In genomic region chr1:158246476-158247153, GRCm38 (mm10) we compare ENCODE assay signal across 33 mouse cellular contexts.
A peak's percentile ranks its signal among the peaks of the same experiment; 100 is the strongest.
DNase-seq lines count a peak whose midpoint lies in the region; ATAC-seq lines count a peak whose summit lies in the region.
"Had no signal": no experiment of that assay in that cellular context is flagged by ENCODE, and none has a peak within 500 bp of the region (broad histone marks: within the 10 kb centered on the region; RNA-seq: fewer than 3 reads in every experiment).

No protein-coding gene starts in this region.

- no peaks in the 10 kb centered on the region for H3K27me3 ChIP-seq in midbrain, embryonic 11.5 days (ENCODE audit: control insufficient read depth, insufficient read depth, low read length)
- H3K27me3 ChIP-seq in midbrain, embryonic 14.5 days (ENCODE audit: control insufficient read depth, insufficient read depth, low read length) = no peaks in the 10 kb centered on the region
- H3K27me3 ChIP-seq: embryonic facial prominence, embryonic 15.5 days; forebrain, embryonic 15.5 days; kidney, embryonic 15.5 days; limb, embryonic 12.5 days; liver, embryonic 13.5 days; midbrain, embryonic 13.5 days had no signal

- ATAC-seq in midbrain, embryonic 11.5 days (ENCODE audit: low FRiP score) = no peak
- ATAC-seq in midbrain, embryonic 14.5 days (ENCODE audit: low FRiP score, low TSS enrichment) = no peak
- peak; percentile 45 for ATAC-seq in common myeloid progenitor, adult 5-6 weeks (replicated peaks; ENCODE audit: low read depth, poor library complexity, severe bottlenecking)
- peak; percentile 59 for ATAC-seq in megakaryocyte progenitor cell, adult 5-6 weeks (replicated peaks; ENCODE audit: poor library complexity)
- ATAC-seq: activated CD4-positive, CD25-positive, alpha-beta regulatory T cell, adult 4 months; CD4-positive, CD25-positive, alpha-beta regulatory T cell, adult 4 months; forebrain, embryonic 15.5 days; hindbrain, embryonic 16.5 days; midbrain, embryonic 13.5 days had no signal

- no peaks in the 10 kb centered on the region for H3K9me3 ChIP-seq in midbrain, embryonic 11.5 days (ENCODE audit: control insufficient read depth, low read length)
- H3K9me3 ChIP-seq in midbrain, embryonic 14.5 days (ENCODE audit: control insufficient read depth, low read length) = no peaks in the 10 kb centered on the region
- H3K9me3 ChIP-seq: embryonic facial prominence, embryonic 10.5 days; embryonic facial prominence, embryonic 15.5 days; forebrain, embryonic 15.5 days; heart, embryonic 10.5 days; heart, embryonic 15.5 days; kidney, embryonic 15.5 days; limb, embryonic 12.5 days; liver, embryonic 13.5 days; midbrain, embryonic 13.5 days had no signal

- no peaks in the 10 kb centered on the region for H3K36me3 ChIP-seq in midbrain, embryonic 11.5 days (ENCODE audit: control insufficient read depth, insufficient read depth, low read length)
- peaks cover 29% of the 10 kb centered on the region for H3K36me3 ChIP-seq in midbrain, embryonic 14.5 days (ENCODE audit: control insufficient read depth, insufficient read depth, low read length)
- H3K36me3 ChIP-seq: embryonic facial prominence, embryonic 10.5 days; embryonic facial prominence, embryonic 15.5 days; heart, embryonic 10.5 days; heart, embryonic 15.5 days; kidney, embryonic 15.5 days; limb, embryonic 12.5 days; liver, embryonic 13.5 days had no signal

- H3K4me3 ChIP-seq in midbrain, embryonic 11.5 days (ENCODE audit: low read depth, low read length) = no peak overlapping the region
- no peak overlapping the region for H3K4me3 ChIP-seq in midbrain, embryonic 14.5 days (replicated peaks; ENCODE audit: low read depth, low read length)
- H3K4me3 ChIP-seq: embryonic facial prominence, embryonic 10.5 days; embryonic facial prominence, embryonic 15.5 days; forebrain, embryonic 15.5 days; gastrocnemius, adult 2 months; heart, embryonic 10.5 days; heart, embryonic 15.5 days; kidney, embryonic 15.5 days; limb, embryonic 12.5 days; liver, embryonic 13.5 days; midbrain, embryonic 13.5 days had no signal

- 92% methylated on average over 14 of the region's 14 CpGs for whole genome bisulfite sequencing in midbrain, embryonic 11.5 days
- 96% methylated on average over 14 of the region's 14 CpGs for WGBS in midbrain, embryonic 14.5 days

- H3K4me1 ChIP-seq in midbrain, embryonic 11.5 days (ENCODE audit: control insufficient read depth, insufficient read depth, low read length) = no peaks in the 10 kb centered on the region
- H3K4me1 ChIP-seq in midbrain, embryonic 14.5 days (ENCODE audit: control insufficient read depth, insufficient read depth, low read length) = no peaks in the 10 kb centered on the region
- H3K4me1 ChIP-seq: embryonic facial prominence, embryonic 10.5 days; embryonic facial prominence, embryonic 15.5 days; forebrain, embryonic 15.5 days; heart, embryonic 15.5 days; kidney, embryonic 15.5 days; limb, embryonic 12.5 days; liver, embryonic 13.5 days; midbrain, embryonic 13.5 days had no signal

- H3K4me2 ChIP-seq in midbrain, embryonic 11.5 days = no peak overlapping the region
- no peak overlapping the region for H3K4me2 ChIP-seq in midbrain, embryonic 14.5 days (ENCODE audit: low read length)
- H3K4me2 ChIP-seq: embryonic facial prominence, embryonic 15.5 days; forebrain, embryonic 15.5 days; heart, embryonic 15.5 days; kidney, embryonic 15.5 days; limb, embryonic 12.5 days; liver, embryonic 13.5 days; lung, embryonic 14.5 days; midbrain, embryonic 13.5 days had no signal

- DNase-seq in midbrain, embryonic 11.5 days (ENCODE audit: low spot score, missing footprints) = peak; percentile 68
- no peak for DNase-seq in midbrain, embryonic 14.5 days
- DNase-seq in spleen, postnatal 4 days (ENCODE audit: low spot score in 2 of 2) = peak; percentile 27 to 63
- no peak for DNase-seq in thymus, adult 18-20 months
- DNase-seq in kidney, postnatal 10 days = no peak
- DNase-seq: adrenal gland, adult 2 months; adrenal gland, postnatal 36 days; cerebellum, adult 2 months; cerebellum, postnatal 14 days; gastrocnemius, adult 2 months; gastrocnemius, postnatal 36 days; kidney, adult 18-20 months; kidney, postnatal 4 days; liver, embryonic 13.5 days; lung, embryonic 14.5 days; lung, postnatal 14 days; right cerebral cortex, adult 18-20 months; thymus, adult 2 months; thymus, postnatal 36 days had no signal

- no peak overlapping the region for H3K9ac ChIP-seq in midbrain, embryonic 11.5 days (ENCODE audit: low read length)
- H3K9ac ChIP-seq in midbrain, embryonic 14.5 days (replicated peaks; ENCODE audit: low read length) = no peak overlapping the region
- H3K9ac ChIP-seq: embryonic facial prominence, embryonic 15.5 days; forebrain, embryonic 15.5 days; heart, embryonic 15.5 days; kidney, embryonic 15.5 days; limb, embryonic 12.5 days; liver, embryonic 13.5 days; lung, embryonic 14.5 days; midbrain, embryonic 13.5 days had no signal

- H3K27ac ChIP-seq in midbrain, embryonic 11.5 days (ENCODE audit: low read depth, low read length) = no peak overlapping the region
- no peak overlapping the region for H3K27ac ChIP-seq in midbrain, embryonic 14.5 days (replicated peaks; ENCODE audit: low read depth, low read length)
- H3K27ac ChIP-seq: embryonic facial prominence, embryonic 10.5 days; embryonic facial prominence, embryonic 15.5 days; forebrain, embryonic 15.5 days; gastrocnemius, adult 2 months; heart, embryonic 10.5 days; heart, embryonic 15.5 days; kidney, embryonic 15.5 days; limb, embryonic 12.5 days; liver, embryonic 13.5 days; midbrain, embryonic 13.5 days; stomach, postnatal 0 days had no signal

Comparison
In these comparisons a context has a peak if more than half of its experiments do, and no peak if none do; other contexts are left out.
1. DNase-seq: peak in midbrain, embryonic 11.5 days (single experiment) and spleen, postnatal 4 days (2 of 2); none in midbrain, embryonic 14.5 days (single experiment), thymus, adult 18-20 months (0 of 2) and kidney, postnatal 10 days (single experiment).
2. ATAC-seq: peak in common myeloid progenitor, adult 5-6 weeks (single experiment) and megakaryocyte progenitor cell, adult 5-6 weeks (single experiment); none in midbrain, embryonic 11.5 days (single experiment) and midbrain, embryonic 14.5 days (single experiment).